In the genomic region with DNA sequence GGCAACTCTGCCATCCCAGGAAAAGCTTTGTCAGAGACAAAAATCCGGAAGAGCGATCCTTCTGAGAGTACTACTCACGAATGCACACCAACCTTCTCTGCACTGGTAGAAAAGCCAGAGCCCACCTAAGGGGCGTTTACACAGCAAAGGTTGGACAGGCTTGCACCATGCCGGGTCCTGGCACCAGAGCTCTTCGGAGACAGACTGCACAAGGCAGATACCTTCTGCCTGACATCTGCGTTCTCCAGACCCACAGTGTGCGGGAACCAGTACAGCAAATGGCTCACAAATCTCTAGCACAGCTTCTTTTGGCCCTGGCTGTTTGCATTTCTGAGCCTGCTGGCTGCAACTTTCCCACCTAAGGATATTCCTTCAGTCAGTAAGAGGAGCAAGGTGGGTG, we compare ENCODE assay signal across 11 mouse cellular contexts.
DNase-seq lines count a peak whose midpoint lies in the region; ATAC-seq and TF ChIP-seq lines count a peak whose summit lies in the region.
"Had no signal": no experiment of that assay in that cellular context is flagged by ENCODE, and none has a peak within 500 bp of the region (broad histone marks: within the 10 kb centered on the region; RNA-seq: fewer than 3 reads in every experiment).

No protein-coding gene starts in this region.

- peaks cover 2% of the 10 kb centered on the region; the same call in 1 of the 2 replicates for H3K27me3 ChIP-seq in hindbrain, embryonic 15.5 days
- H3K27me3 ChIP-seq in midbrain, postnatal 0 days (ENCODE audit: insufficient read depth, low read length), result peaks cover 3% of the 10 kb centered on the region

- 67% methylated on average over 8 of the region's 8 CpGs for WGBS in hindbrain, embryonic 15.5 days
- WGBS in midbrain, postnatal 0 days, result 81% methylated on average over 8 of the region's 8 CpGs

- H3K4me3 ChIP-seq in hindbrain, embryonic 15.5 days, result no peak overlapping the region
- no peak overlapping the region for H3K4me3 ChIP-seq in midbrain, postnatal 0 days (ENCODE audit: low read depth, low read length)

- DNase-seq in layer of hippocampus, adult 11-12 months (ENCODE audit: low spot score), result peak; percentile 41
- no peak for DNase-seq in layer of hippocampus, adult 9-10 months (ENCODE audit: low spot score)
- DNase-seq in cerebellum, adult 9-10 months, result peak; percentile 64
- peak; percentile 67 for DNase-seq in midbrain, postnatal 0 days (ENCODE audit: low spot score)
- DNase-seq in lung, adult 18-20 months, result no peak
- no peak for DNase-seq in spleen, postnatal 4 days (ENCODE audit: low spot score in 2 of 2)
- DNase-seq: embryo, embryonic 11 days; lung, postnatal 10 days; spleen, adult 18-20 months had no signal

- H3K4me1 ChIP-seq in hindbrain, embryonic 15.5 days (replicated peaks), result peaks cover 52% of the 10 kb centered on the region
- H3K4me1 ChIP-seq in midbrain, postnatal 0 days (ENCODE audit: insufficient read depth, low read length), result peaks cover 2% of the 10 kb centered on the region; the same call in 1 of the 2 replicates

- H3K4me2 ChIP-seq in hindbrain, embryonic 15.5 days, result peak overlapping the region; percentile 83
- H3K4me2 ChIP-seq in midbrain, postnatal 0 days (ENCODE audit: low read depth, low read length, poor library complexity, severe bottlenecking), result peak overlapping the region; percentile 37

- H3K9ac ChIP-seq in hindbrain, embryonic 15.5 days, result no peak overlapping the region
- no peak overlapping the region for H3K9ac ChIP-seq in midbrain, postnatal 0 days (replicated peaks; ENCODE audit: low read length, poor library complexity, severe bottlenecking)

- H3K36me3 ChIP-seq in hindbrain, embryonic 15.5 days, result no peaks in the 10 kb centered on the region
- no peaks in the 10 kb centered on the region for H3K36me3 ChIP-seq in midbrain, postnatal 0 days (ENCODE audit: insufficient read depth, low read length)

- no peak for TF ChIP-seq CTCF in midbrain, postnatal 0 days (IDR thresholded peaks at IDR 0.05)

- no peak overlapping the region for H3K27ac ChIP-seq in hindbrain, embryonic 15.5 days (replicated peaks)
- H3K27ac ChIP-seq in midbrain, postnatal 0 days (ENCODE audit: low read depth, low read length), result no peak overlapping the region

- no peak for ATAC-seq in hindbrain, embryonic 15.5 days (ENCODE audit: low FRiP score, low read depth)
- ATAC-seq in midbrain, postnatal 0 days (ENCODE audit: low FRiP score), result no peak
- ATAC-seq: intestine, embryonic 16.5 days had no signal

- H3K9me3 ChIP-seq in hindbrain, embryonic 15.5 days, result no peaks in the 10 kb centered on the region
- no peaks in the 10 kb centered on the region for H3K9me3 ChIP-seq in midbrain, postnatal 0 days (ENCODE audit: low read length)

Comparison
In these comparisons a context has a peak if more than half of its experiments do, and no peak if none do; other contexts are left out.
1. DNase-seq: peak in layer of hippocampus, adult 11-12 months (single experiment), cerebellum, adult 9-10 months (single experiment) and midbrain, postnatal 0 days (single experiment); none in layer of hippocampus, adult 9-10 months (single experiment), lung, adult 18-20 months (0 of 2) and spleen, postnatal 4 days (0 of 2).